Mouse (Mus musculus): ENCODE results near the gene Hk3.

GRCm38 (mm10) chr13:54959059-54959701 is 62.0 kb downstream of the Hk3 start:
- TF ChIP-seq REST (IDR thresholded peaks at IDR 0.05; ENCODE audit: insufficient read depth, insufficient read length) (no peak), USF1 (IDR thresholded peaks at IDR 0.05; ENCODE audit: low read depth) (no peak), TCF12 (IDR thresholded peaks at IDR 0.05; ENCODE audit: insufficient read depth, poor library complexity, severe bottlenecking) (no peak), POLR2A (IDR thresholded peaks at IDR 0.05; ENCODE audit: insufficient read length, low read depth) (no peak), MAX (IDR thresholded peaks at IDR 0.05; ENCODE audit: low read depth) (no peak), MYOD1 (IDR thresholded peaks at IDR 0.05; ENCODE audit: control insufficient read depth in 1 of 3, insufficient read length in 2 of 3, low read depth in 2 of 3) (no peak), TCF3 (IDR thresholded peaks at IDR 0.05; ENCODE audit: insufficient read length, low read depth) (no peak), POLR2AphosphoS2 (IDR thresholded peaks at IDR 0.05; ENCODE audit: insufficient read length, low read depth) (no peak)
